8 mouse cellular contexts compared by ENCODE assay signal in the genomic region with DNA sequence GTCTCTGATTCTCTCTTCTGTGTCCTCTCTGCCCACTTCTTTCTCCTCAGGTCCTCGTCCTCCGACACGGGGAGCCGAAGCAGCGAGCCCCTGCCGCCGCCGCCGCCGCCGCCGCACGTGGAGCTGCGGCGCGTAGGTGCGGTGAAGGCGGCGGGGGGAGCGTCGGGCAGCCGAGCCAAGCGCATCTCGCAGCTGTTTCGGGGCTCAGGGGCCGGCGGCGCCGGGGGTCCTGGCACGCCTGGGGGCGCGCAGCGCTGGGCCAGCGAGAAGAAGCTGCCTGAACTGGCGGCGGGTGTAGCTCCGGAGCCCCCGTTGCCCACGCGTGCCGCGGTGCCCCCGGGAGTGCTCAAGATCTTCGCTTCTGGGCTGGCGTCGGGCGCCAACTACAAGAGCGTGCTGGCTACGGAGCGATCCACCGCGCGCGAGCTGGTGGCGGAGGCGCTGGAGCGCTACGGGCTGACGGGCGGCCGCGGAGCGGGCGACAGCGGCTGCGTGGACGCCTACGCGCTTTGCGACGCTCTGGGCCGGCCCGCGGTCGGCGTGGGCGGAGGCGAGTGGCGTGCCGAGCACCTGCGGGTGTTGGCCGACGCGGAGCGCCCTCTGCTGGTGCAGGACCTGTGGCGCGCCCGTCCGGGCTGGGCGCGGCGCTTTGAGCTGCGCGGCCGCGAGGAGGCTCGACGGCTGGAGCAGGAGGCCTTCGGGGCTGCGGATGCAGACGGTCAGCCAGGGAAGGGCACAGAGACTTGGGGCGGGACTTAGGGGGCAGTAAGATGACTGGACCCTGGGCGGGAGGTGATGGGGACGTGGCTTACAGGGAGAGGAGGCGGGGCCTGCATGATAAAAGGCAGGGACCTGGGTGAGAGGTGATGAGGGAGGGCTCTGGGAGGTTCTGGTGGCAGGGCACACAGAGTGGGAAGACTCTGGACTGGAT. TPM values are rescaled to one million over a fixed set of nuclear protein-coding genes. Genes with fewer than 3 reads are reported as not detected.
DNase-seq lines count a peak whose midpoint lies in the region; ATAC-seq and TF ChIP-seq lines count a peak whose summit lies in the region.

No protein-coding gene starts in this region.

- TF ChIP-seq CTCF in bone marrow, adult 2 months (IDR thresholded peaks at IDR 0.05; ENCODE audit: control insufficient read depth, insufficient read depth, low read length), result peak; percentile 90
- peak; percentile 81 for TF ChIP-seq CTCF in kidney, adult 2 months (conservative IDR thresholded peaks at IDR 0.05; ENCODE audit: insufficient read depth, insufficient read length, low read depth, low read length)

- peak overlapping the region; percentile 81 for H3K9ac ChIP-seq in embryonic facial prominence, embryonic 13.5 days
- H3K9ac ChIP-seq in limb, embryonic 13.5 days, result peak overlapping the region; percentile 85
- peak overlapping the region; percentile 61 for H3K9ac ChIP-seq in midbrain, embryonic 15.5 days

- WGBS in bone marrow, adult 2 months, result 2% methylated on average over 105 of the region's 105 CpGs
- whole genome bisulfite sequencing in embryonic facial prominence, embryonic 13.5 days, result 1% methylated on average over 105 of the region's 105 CpGs
- 2% methylated on average over 105 of the region's 105 CpGs for WGBS in kidney, adult 2 months
- WGBS in limb, embryonic 13.5 days, result 1% methylated on average over 105 of the region's 105 CpGs
- under 1% methylated on average over 105 of the region's 105 CpGs for WGBS in midbrain, embryonic 15.5 days

- H3K4me3 ChIP-seq in bone marrow, adult 2 months (replicated peaks; ENCODE audit: control insufficient read depth, low read depth, low read length), result peak overlapping the region; percentile 64
- peak overlapping the region; percentile 59 for H3K4me3 ChIP-seq in embryonic facial prominence, embryonic 13.5 days
- H3K4me3 ChIP-seq in kidney, adult 2 months (ENCODE audit: insufficient read depth, low read depth, low read length), result peak overlapping the region; percentile 52
- H3K4me3 ChIP-seq in limb, embryonic 13.5 days, result peak overlapping the region; percentile 61
- H3K4me3 ChIP-seq in midbrain, embryonic 15.5 days, result peak overlapping the region; percentile 48

- no peaks in the 10 kb centered on the region for H3K36me3 ChIP-seq in embryonic facial prominence, embryonic 13.5 days
- H3K36me3 ChIP-seq in kidney, adult 2 months (ENCODE audit: control insufficient read depth, insufficient read depth, low read length), result no peaks in the 10 kb centered on the region
- H3K36me3 ChIP-seq in limb, embryonic 13.5 days, result no peaks in the 10 kb centered on the region
- no peaks in the 10 kb centered on the region for H3K36me3 ChIP-seq in midbrain, embryonic 15.5 days (replicated peaks)

- H3K4me1 ChIP-seq in bone marrow, adult 2 months (ENCODE audit: control insufficient read depth, insufficient read depth, low read length), result no peaks in the 10 kb centered on the region
- H3K4me1 ChIP-seq in embryonic facial prominence, embryonic 13.5 days, result peaks cover 16% of the 10 kb centered on the region
- no peaks in the 10 kb centered on the region for H3K4me1 ChIP-seq in kidney, adult 2 months (ENCODE audit: control insufficient read depth, insufficient read depth, low read length)
- peaks cover 14% of the 10 kb centered on the region; the same call in 1 of the 2 replicates for H3K4me1 ChIP-seq in limb, embryonic 13.5 days
- peaks cover 19% of the 10 kb centered on the region for H3K4me1 ChIP-seq in midbrain, embryonic 15.5 days

- DNase-seq in heart, adult 8-10 months (ENCODE audit: low spot score), result peak; percentile 72
- peak; percentile 92 for DNase-seq in kidney, adult 2 months
- peak; percentile 73 for DNase-seq in spleen, adult 12 weeks (ENCODE audit: low spot score)
- DNase-seq in MN1 (ENCODE audit: low spot score), result no peak

- H3K27ac ChIP-seq in bone marrow, adult 2 months (ENCODE audit: control insufficient read depth, insufficient read depth, low read depth, low read length, poor library complexity), result peak overlapping the region; percentile 24; the same call in 1 of the 2 replicates
- H3K27ac ChIP-seq in embryonic facial prominence, embryonic 13.5 days, result peak overlapping the region; percentile 29; the same call in 1 of the 2 replicates
- 0 out of 2 replicates have a peak overlapping the region, but pooled peaks have one; percentile 47 for H3K27ac ChIP-seq in kidney, adult 2 months (ENCODE audit: insufficient read depth, low read depth, low read length)
- H3K27ac ChIP-seq in limb, embryonic 13.5 days, result peak overlapping the region; percentile 76; the same call in 1 of the 2 replicates
- H3K27ac ChIP-seq in midbrain, embryonic 15.5 days, result peak overlapping the region; percentile 85

- peak; percentile 51; the same call in 1 of the 2 replicates for TF ChIP-seq POLR2A in bone marrow, adult 2 months (IDR thresholded peaks at IDR 0.05; ENCODE audit: borderline replicate concordance, control insufficient read depth, low read depth, low read length)
- TF ChIP-seq POLR2A in kidney, adult 2 months (IDR thresholded peaks at IDR 0.05; ENCODE audit: low read depth, low read length), result no peak

- H3K4me2 ChIP-seq in embryonic facial prominence, embryonic 13.5 days, result peak overlapping the region; percentile 96
- H3K4me2 ChIP-seq in limb, embryonic 13.5 days (replicated peaks), result peak overlapping the region; percentile 99
- H3K4me2 ChIP-seq in midbrain, embryonic 15.5 days, result peak overlapping the region; percentile 77

- H3K27me3 ChIP-seq in embryonic facial prominence, embryonic 13.5 days, result peaks cover 59% of the 10 kb centered on the region
- no peaks in the 10 kb centered on the region; the same call in 1 of the 2 replicates for H3K27me3 ChIP-seq in kidney, adult 2 months (replicated peaks; ENCODE audit: control insufficient read depth, insufficient read depth, low read length)
- peaks cover 49% of the 10 kb centered on the region for H3K27me3 ChIP-seq in limb, embryonic 13.5 days
- peaks cover 11% of the 10 kb centered on the region for H3K27me3 ChIP-seq in midbrain, embryonic 15.5 days (replicated peaks)

- no peaks in the 10 kb centered on the region for H3K9me3 ChIP-seq in embryonic facial prominence, embryonic 13.5 days
- no peaks in the 10 kb centered on the region for H3K9me3 ChIP-seq in limb, embryonic 13.5 days
- H3K9me3 ChIP-seq in midbrain, embryonic 15.5 days, result no peaks in the 10 kb centered on the region

- ATAC-seq in embryonic facial prominence, embryonic 13.5 days (ENCODE audit: insufficient number of reproducible peaks, insufficient read depth, low FRiP score, low TSS enrichment, low read depth), result peak; percentile 60
- ATAC-seq in limb, embryonic 13.5 days (ENCODE audit: low FRiP score, low read depth), result peak; percentile 81
- ATAC-seq in midbrain, embryonic 15.5 days (replicated peaks), result peak; percentile 90

RNA-seq across cellular contexts. Expression of a gene that starts 1.3 kb away (rescaled TPM):
- polyA plus RNA-seq in bone marrow, adult 2 months (2011; ENCODE audit: insufficient read depth, insufficient read length, low replicate concordance, missing spikeins), result 5.9 and 6.0 TPM in 2 replicates
- 8.0 and 8.8 TPM in 2 replicates for polyA plus RNA-seq in embryonic facial prominence, embryonic 13.5 days (2015; fragmentation: Nextera tagmentation; extraction: Ambion mirVana)
- total RNA-seq in heart, adult 8-10 months (2022), result 10 to 100 TPM; 17.8 to 27.2 (median 26.2) TPM
- polyA plus RNA-seq in kidney, adult 2 months (2012; rRNA removed), result 19.9 and 20.4 TPM in 2 replicates
- polyA plus RNA-seq in limb, embryonic 13.5 days (2015; fragmentation: Nextera tagmentation; extraction: Ambion mirVana), result 7.7 and 9.5 TPM in 2 replicates
- 21.8 and 23.1 TPM in 2 replicates for polyA plus RNA-seq in midbrain, embryonic 15.5 days (2015; fragmentation: Nextera tagmentation; extraction: Ambion mirVana)

RNA-seq across cellular contexts. Expression of a gene that starts 7.0 kb away (rescaled TPM):
- 1.1 TPM in 1 of 2 replicates, not detected in the other for polyA plus RNA-seq in bone marrow, adult 2 months (2011; ENCODE audit: insufficient read depth, insufficient read length, low replicate concordance, missing spikeins)
- 0.27 and 0.39 TPM in 2 replicates for polyA plus RNA-seq in embryonic facial prominence, embryonic 13.5 days (2015; fragmentation: Nextera tagmentation; extraction: Ambion mirVana)
- under 1 TPM; 0.20 to 0.53 (median 0.35) TPM for total RNA-seq in heart, adult 8-10 months (2022)
- 0.29 and 0.34 TPM in 2 replicates for polyA plus RNA-seq in kidney, adult 2 months (2012; rRNA removed)
- 0.11 TPM in 1 of 2 replicates, not detected in the other for polyA plus RNA-seq in limb, embryonic 13.5 days (2015; fragmentation: Nextera tagmentation; extraction: Ambion mirVana)
- polyA plus RNA-seq in midbrain, embryonic 15.5 days (2015; fragmentation: Nextera tagmentation; extraction: Ambion mirVana), result not detected in 2 replicates

RNA-seq across cellular contexts. Expression of a gene that starts 11.1 kb away (rescaled TPM):
- polyA plus RNA-seq in bone marrow, adult 2 months (2011; ENCODE audit: insufficient read depth, insufficient read length, low replicate concordance, missing spikeins), result 1.00 TPM in 1 of 2 replicates, not detected in the other
- polyA plus RNA-seq in embryonic facial prominence, embryonic 13.5 days (2015; fragmentation: Nextera tagmentation; extraction: Ambion mirVana), result 5.2 and 7.8 TPM in 2 replicates
- total RNA-seq in heart, adult 8-10 months (2022), result 1 to 10 TPM; 2.0 to 5.9 (median 5.1) TPM
- 2.1 and 2.5 TPM in 2 replicates for polyA plus RNA-seq in kidney, adult 2 months (2012; rRNA removed)
- polyA plus RNA-seq in limb, embryonic 13.5 days (2015; fragmentation: Nextera tagmentation; extraction: Ambion mirVana), result 11.4 TPM in 2 replicates
- 3.6 and 3.8 TPM in 2 replicates for polyA plus RNA-seq in midbrain, embryonic 15.5 days (2015; fragmentation: Nextera tagmentation; extraction: Ambion mirVana)

RNA-seq across cellular contexts. Expression of a gene that starts 11.5 kb away (rescaled TPM):
- polyA plus RNA-seq in bone marrow, adult 2 months (2011; ENCODE audit: insufficient read depth, insufficient read length, low replicate concordance, missing spikeins), result not detected in 2 replicates
- 1.9 and 2.3 TPM in 2 replicates for polyA plus RNA-seq in embryonic facial prominence, embryonic 13.5 days (2015; fragmentation: Nextera tagmentation; extraction: Ambion mirVana)
- not detected for total RNA-seq in heart, adult 8-10 months (2022)
- 0.05 and 0.11 TPM in 2 replicates for polyA plus RNA-seq in kidney, adult 2 months (2012; rRNA removed)
- 0.29 and 0.47 TPM in 2 replicates for polyA plus RNA-seq in limb, embryonic 13.5 days (2015; fragmentation: Nextera tagmentation; extraction: Ambion mirVana)
- not detected in 2 replicates for polyA plus RNA-seq in midbrain, embryonic 15.5 days (2015; fragmentation: Nextera tagmentation; extraction: Ambion mirVana)

RNA-seq across cellular contexts. Expression of a gene that starts 13.3 kb away (rescaled TPM):
- polyA plus RNA-seq in bone marrow, adult 2 months (2011; ENCODE audit: insufficient read depth, insufficient read length, low replicate concordance, missing spikeins), result not detected in 2 replicates
- polyA plus RNA-seq in embryonic facial prominence, embryonic 13.5 days (2015; fragmentation: Nextera tagmentation; extraction: Ambion mirVana), result 0.39 and 0.96 TPM in 2 replicates
- total RNA-seq in heart, adult 8-10 months (2022), result not detected
- polyA plus RNA-seq in kidney, adult 2 months (2012; rRNA removed), result not detected in 2 replicates
- polyA plus RNA-seq in limb, embryonic 13.5 days (2015; fragmentation: Nextera tagmentation; extraction: Ambion mirVana), result 0.41 and 0.56 TPM in 2 replicates
- polyA plus RNA-seq in midbrain, embryonic 15.5 days (2015; fragmentation: Nextera tagmentation; extraction: Ambion mirVana), result not detected in 2 replicates

Comparison
In these comparisons a context has a peak if more than half of its experiments do, and no peak if none do; other contexts are left out.
1. H3K27ac ChIP-seq: peak in every context shown above with its lines; median percentile 85 in midbrain, embryonic 15.5 days; 76 in limb, embryonic 13.5 days; 47 in kidney, adult 2 months; 29 in embryonic facial prominence, embryonic 13.5 days; 24 in bone marrow, adult 2 months.